Mouse (Mus musculus): ENCODE results near the gene Sec24d.

GRCm38 (mm10) chr3:123320341-123320740 is 53.1 kb downstream of the Sec24d start:
- TF ChIP-seq CTCF (IDR thresholded peaks at IDR 0.05; ENCODE audit: control insufficient read depth, insufficient read depth, low read length) (no peak), POLR2A (IDR thresholded peaks at IDR 0.05; ENCODE audit: borderline replicate concordance, control insufficient read depth, low read depth, low read length) (no peak)

All from bone marrow, adult 2 months (tissue).